Mouse (Mus musculus): ENCODE measurements at regions not wholly inside any gene's neighbourhood (a gene's known extent, or its start where the extent isn't known, plus 50 kb on each side); places are given as distances from the start of the nearest gene placed in this dataset.

DNA sequence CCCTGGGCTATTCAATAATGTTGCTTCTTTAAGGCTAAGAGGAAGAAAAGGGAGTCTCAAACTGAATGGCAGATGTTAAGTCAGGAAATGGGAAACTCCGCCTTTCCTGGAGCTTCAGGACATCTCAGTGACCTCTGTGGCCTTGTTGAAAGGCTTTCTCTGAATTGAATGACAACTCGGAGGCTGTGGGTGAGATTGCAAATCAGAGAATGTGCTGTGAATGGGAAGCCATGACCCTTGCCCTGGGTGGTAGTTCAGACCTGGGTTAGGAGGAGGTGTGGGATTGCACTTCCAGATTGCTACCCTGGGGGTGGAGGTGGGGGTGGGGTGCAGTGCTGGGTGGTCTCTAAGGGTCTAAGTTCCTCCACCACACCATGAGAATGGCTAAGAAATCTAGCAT, 213.8 kb upstream of the Rbms1 start:
- TF ChIP-seq CTCF (IDR thresholded peaks at IDR 0.05; ENCODE audit: low read depth, low read length) (no peak), POLR2A (IDR thresholded peaks at IDR 0.05; ENCODE audit: insufficient read depth, low read length) (no peak)

All from ES-Bruce4 (cell line).